Mouse (Mus musculus): ENCODE results near the gene Tbc1d9.

The Tbc1d9 gene

GRCm38 (mm10) chr8:83165235-83165930, at the start of gene Tbc1d9:
Gene Tbc1d9 (plus strand): TSS chr8:83165352.
- DNase-seq (ENCODE audit: low spot score): peak; percentile 55

DNA sequence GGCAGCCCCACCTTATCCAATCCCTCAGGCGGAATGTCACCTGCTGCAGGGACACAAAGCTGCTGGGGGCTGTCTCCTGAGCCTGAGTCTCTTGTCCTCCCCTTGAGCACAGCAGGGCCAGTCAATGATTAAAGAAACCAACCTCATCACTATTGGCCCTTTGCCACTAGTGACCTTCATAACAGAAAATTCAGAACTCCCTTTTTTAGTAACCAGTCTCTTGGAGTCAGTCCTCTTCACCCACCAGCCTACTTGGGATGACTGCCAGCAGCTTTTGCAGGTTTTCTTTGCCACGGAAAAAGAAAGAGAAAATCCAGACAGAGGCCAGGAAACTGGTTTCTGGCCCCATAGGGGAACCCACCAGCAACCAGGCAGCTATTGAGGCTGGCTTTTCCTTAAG, 30.1 kb upstream of the Tbc1d9 start:
- DNase-seq (ENCODE audit: low spot score): no peak

- no peak for DNase-seq (ENCODE audit: low spot score)
These were observed 25.1 kb upstream of the Tbc1d9 start for GRCm38 (mm10) chr8:83140068-83140467.

- DNase-seq (ENCODE audit: low spot score): no peak
These were observed 24.4 kb upstream of the Tbc1d9 start for GRCm38 (mm10) chr8:83140701-83141111.

DNA sequence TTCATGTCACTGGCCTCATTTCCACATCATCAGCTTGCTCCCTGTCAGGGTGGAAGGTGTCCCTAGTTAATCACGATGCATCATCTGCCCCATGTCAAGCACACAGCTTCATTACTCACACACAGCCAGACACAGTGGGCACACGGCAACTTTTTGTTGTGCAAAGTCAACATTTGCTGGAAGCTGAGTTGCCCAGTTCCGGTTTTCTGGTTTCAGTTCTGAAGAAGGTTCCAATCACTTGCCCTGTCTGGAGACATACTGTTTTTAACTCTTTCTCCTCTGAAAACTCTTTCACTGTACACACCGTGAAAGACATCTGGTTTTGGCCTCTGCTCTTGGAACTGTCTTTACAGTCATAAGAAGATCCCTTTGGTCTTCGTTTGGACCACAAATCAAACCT, 23.8 kb upstream of the Tbc1d9 start:
- no peak for DNase-seq (ENCODE audit: low spot score)

DNA sequence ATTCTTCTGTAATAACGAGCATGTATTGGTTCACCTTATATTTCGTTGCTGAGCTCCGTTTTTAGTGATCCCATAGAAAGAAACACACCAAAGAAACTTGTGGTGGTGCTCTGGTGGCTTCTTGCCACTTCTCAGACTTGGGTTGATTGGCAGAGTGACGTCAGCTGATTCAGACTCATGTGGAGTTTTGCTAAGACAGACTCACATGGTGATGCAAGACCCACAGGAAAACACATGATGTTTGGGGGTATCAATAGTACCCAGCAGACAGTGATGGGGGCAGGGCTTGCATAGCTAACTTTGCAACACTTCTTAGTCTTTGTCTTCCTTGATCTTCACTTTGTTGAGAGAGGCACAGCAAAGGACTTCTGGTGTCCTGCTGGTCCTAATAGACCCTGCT, 20.6 kb upstream of the Tbc1d9 start:
- DNase-seq (ENCODE audit: low spot score): no peak

DNA sequence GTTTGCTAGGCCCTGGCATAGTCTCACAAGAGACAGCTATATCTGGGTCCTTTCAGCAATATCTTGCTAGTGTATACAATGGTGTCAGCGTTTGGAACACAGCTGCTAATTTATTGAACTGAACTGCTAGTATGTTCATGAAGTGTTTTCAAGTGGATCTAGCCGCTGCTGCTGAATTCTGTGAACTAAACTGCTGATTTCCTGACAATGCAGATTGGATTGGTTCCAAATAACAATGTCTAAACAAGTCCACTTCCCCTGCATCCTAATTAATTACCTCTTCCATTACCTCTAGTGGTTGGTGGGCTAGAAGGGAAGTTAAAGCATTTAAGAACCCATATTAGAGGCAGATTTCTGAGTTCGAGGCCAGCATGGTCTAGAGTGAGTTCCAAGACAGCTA, 19.7 kb upstream of the Tbc1d9 start:
- DNase-seq (ENCODE audit: low spot score): no peak

DNA sequence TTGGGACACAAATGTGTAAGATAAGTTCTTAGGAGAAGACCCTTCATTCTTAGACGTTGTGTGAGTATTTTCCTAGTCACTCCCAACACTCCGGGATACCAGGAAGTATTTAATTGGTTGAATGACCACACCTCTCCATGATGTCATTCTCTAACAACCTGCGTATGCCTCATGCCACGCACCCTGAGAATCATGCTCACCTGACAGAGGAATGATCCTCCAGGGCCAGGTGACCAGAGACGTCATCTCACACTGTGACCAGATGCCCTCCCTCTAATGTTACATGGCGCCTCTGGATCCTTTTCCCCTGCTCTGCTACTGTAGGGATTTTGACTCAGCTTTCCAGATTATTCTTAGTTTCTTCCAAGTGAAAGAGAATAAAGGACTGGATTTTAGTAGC, 16.0 kb upstream of the Tbc1d9 start:
- DNase-seq (ENCODE audit: low spot score): no peak

- DNase-seq (ENCODE audit: low spot score): no peak
These were observed 13.1 kb upstream of the Tbc1d9 start for GRCm38 (mm10) chr8:83152055-83152454.

DNA sequence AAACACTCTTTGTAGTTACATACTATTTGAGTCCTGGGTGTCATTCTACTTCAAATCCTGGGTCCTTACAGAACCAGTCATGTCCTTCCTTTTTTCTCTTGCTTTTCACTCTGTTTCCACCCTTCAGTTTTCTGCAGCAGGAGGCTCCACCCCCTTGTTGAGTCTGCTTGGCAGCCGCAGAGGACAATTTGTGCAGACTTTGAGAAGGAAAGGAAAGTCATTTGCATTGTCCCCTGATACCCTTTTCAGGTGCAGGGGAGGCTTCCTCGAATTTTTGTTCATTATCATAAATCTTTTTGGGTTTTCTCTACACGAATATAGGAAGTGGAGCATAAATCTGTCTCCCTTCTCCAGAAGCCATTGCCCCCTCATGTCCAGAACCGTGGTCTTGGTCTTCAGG, 12.7 kb upstream of the Tbc1d9 start:
- DNase-seq (ENCODE audit: low spot score): no peak

DNA sequence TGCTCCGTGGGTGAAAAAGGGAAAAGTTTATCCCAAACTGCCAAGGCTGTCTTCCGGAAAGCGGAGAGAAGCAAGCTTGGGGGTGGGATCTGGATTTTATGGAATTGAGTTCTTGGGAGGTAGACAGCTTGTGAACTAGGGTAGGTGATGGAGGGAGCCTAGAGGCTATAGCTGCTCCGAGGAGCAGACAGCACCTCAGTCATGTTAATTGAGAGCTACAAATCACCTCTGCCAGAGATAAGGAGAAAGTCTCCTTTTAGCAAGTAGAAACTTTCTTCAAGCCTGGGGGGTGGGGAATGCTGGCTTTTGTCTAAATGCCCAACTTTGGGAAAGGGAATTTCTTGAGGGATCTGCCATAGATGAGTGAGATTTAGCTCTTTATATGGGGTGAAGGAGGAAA, 10.0 kb upstream of the Tbc1d9 start:
- no peak for DNase-seq (ENCODE audit: low spot score)

- DNase-seq (ENCODE audit: low spot score): no peak
These were observed 6.2 kb upstream of the Tbc1d9 start for GRCm38 (mm10) chr8:83158971-83159370.

DNA sequence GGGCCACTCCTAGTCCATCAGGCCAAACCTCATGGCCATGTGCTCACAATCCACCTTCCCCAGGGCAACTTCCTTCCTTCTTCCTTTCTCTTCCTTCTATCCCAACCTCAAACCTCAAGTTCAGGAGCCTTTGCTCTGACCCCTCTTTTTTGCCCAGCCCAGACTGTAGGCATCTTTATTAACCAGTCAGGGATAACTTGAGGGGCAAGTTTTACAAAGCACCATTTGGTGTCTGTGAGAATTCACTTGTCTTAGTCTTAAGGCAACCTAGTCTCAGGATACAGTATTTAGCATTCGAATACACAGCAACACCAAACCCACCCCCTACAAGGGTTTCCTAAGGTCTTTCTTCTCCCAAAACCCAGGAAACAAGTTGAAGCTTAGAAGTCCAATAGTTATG, 5.5 kb upstream of the Tbc1d9 start:
- DNase-seq (ENCODE audit: low spot score): no peak

GRCm38 (mm10) chr8:83160613-83161012, 4.5 kb upstream of the Tbc1d9 start:
- DNase-seq (ENCODE audit: low spot score): no peak

GRCm38 (mm10) chr8:83165931-83166867, 1.0 kb downstream of the Tbc1d9 start, which contains the start of gene Gm10645:
Gene Gm10645 (minus strand): TSS chr8:83166170.
- peak; percentile 22 for DNase-seq (ENCODE audit: low spot score)

- DNase-seq (ENCODE audit: low spot score): no peak
These were observed 2.8 kb downstream of the Tbc1d9 start for GRCm38 (mm10) chr8:83167932-83168331.

- no peak for DNase-seq (ENCODE audit: low spot score)
These were observed 4.0 kb downstream of the Tbc1d9 start for GRCm38 (mm10) chr8:83169127-83169526.

DNA sequence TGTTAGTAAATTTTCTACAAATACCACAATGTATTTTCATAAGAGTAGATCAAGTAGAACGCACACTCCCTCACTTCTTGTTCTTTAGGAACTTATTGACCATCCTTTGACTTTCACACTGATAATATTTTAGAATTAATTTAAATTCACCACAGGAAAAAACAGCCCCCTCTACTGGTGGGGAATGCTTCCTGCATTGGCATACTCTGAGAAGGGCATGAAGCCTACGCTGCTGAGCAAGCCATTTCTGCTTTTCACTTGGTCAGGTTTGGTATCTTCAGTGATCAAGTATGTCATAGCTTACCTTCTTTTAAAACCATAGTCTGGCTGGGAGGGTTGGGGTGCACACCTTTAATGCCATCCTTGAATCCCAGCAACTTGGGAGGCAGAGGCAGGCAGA, 4.6 kb downstream of the Tbc1d9 start:
- DNase-seq (ENCODE audit: low spot score): no peak

GRCm38 (mm10) chr8:83170894-83171293, 5.7 kb downstream of the Tbc1d9 start:
- no peak for DNase-seq (ENCODE audit: low spot score)

GRCm38 (mm10) chr8:83175680-83176079, 10.5 kb downstream of the Tbc1d9 start:
- DNase-seq (ENCODE audit: low spot score): no peak

DNA sequence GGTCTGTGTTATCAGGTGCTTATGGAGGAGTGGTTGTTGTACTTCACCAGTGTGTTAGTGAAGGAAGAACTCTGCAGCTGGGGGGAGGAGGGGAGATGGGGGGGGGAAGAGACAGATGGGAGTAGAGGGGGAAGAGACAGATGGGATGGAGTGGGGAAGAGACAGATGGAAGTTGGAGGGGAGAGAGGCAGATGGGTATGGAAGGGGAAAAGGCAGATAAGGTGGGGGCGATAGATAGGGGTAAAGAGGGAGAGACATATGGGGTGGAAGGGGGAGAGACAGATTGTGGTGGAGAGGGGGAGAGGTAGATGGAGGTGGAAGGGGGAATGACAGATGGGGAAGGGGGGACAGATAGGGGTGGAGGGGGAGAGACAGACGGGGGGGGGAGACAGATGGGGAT, 11.6 kb downstream of the Tbc1d9 start:
- DNase-seq (ENCODE audit: low spot score): no peak

- no peak for DNase-seq (ENCODE audit: low spot score)
These were observed 12.4 kb downstream of the Tbc1d9 start for GRCm38 (mm10) chr8:83177317-83178195.

Measured in left cerebral cortex, adult 11 months (tissue).